Mouse (Mus musculus) embryonic fibroblast, embryonic 13.5 days (primary cell): ENCODE measurements at regions not wholly inside any gene's neighbourhood (a gene's known extent, or its start where the extent isn't known, plus 50 kb on each side); places are given as distances from the start of the nearest gene placed in this dataset.

Source experiments
- CTCF ChIP-seq: IDR thresholded peaks from 2 replicates; pipeline ENCODE4 v1.5.1; 2011; ENCODE audit warnings: mild to moderate bottlenecking, control low read depth, low read length, moderate library complexity, borderline replicate concordance; ENCODE audit not compliant: insufficient read depth
- POLR2A ChIP-seq: IDR thresholded peaks from 2 replicates; pipeline ENCODE4 v1.6.1; 2011; ENCODE audit warnings: low read depth, mild to moderate bottlenecking, control low read depth, low read length, moderate library complexity

GRCm38 (mm10) chr12:107156791-107157428 is 331.5 kb upstream of the 3110018I06Rik start:
- TF ChIP-seq CTCF (no peak), POLR2A (no peak)
